Mouse (Mus musculus) gastrocnemius, postnatal 4 days (tissue): ENCODE data around the gene Plxna2. TPM values are rescaled to one million over a fixed set of nuclear protein-coding genes. Genes with fewer than 3 reads are reported as not detected.

Source experiments
- DNase-seq, 2 experiments: peaks; one replicate each; pipeline ENCODE4 v3.0.0; 2021 to 2022; ENCODE audit warnings: low spot score in 2 of 2, mixed read lengths in 2 of 2
- total RNA-seq, 2 experiments: library from RNA; stranded (reverse); gene quantifications; 2 replicates each; pipeline ENCODE4 v1.2.3; 2021

The Plxna2 gene
- total RNA-seq, 2 experiments from 2014 or later: 27.2 to 31.9 TPM

GRCm38 (mm10) chr1:194699321-194699720, 81.3 kb downstream of the Plxna2 start:
- DNase-seq: no peak

GRCm38 (mm10) chr1:194703235-194703634, 85.2 kb downstream of the Plxna2 start:
- DNase-seq: no peak

- DNase-seq: no peak
Measured at GRCm38 (mm10) chr1:194704171-194704855, 86.3 kb downstream of the Plxna2 start.

GRCm38 (mm10) chr1:194706566-194706965, 88.5 kb downstream of the Plxna2 start:
- DNase-seq: no peak

GRCm38 (mm10) chr1:194712373-194712772, 94.4 kb downstream of the Plxna2 start:
- no peak for DNase-seq

- DNase-seq: no peak
Measured at GRCm38 (mm10) chr1:194714138-194715031, 96.4 kb downstream of the Plxna2 start.

- no peak for DNase-seq
Measured at GRCm38 (mm10) chr1:194717451-194717874, 99.4 kb downstream of the Plxna2 start.

GRCm38 (mm10) chr1:194720406-194720805, 102.4 kb downstream of the Plxna2 start:
- no peak for DNase-seq

- DNase-seq: no peak
Measured at GRCm38 (mm10) chr1:194721260-194721659, 103.2 kb downstream of the Plxna2 start.

GRCm38 (mm10) chr1:194722329-194722728, 104.3 kb downstream of the Plxna2 start:
- peak in 1 of 2 experiments; percentile 48 for DNase-seq

GRCm38 (mm10) chr1:194734836-194735235, 116.8 kb downstream of the Plxna2 start:
- no peak for DNase-seq

GRCm38 (mm10) chr1:194739894-194740293, 121.9 kb downstream of the Plxna2 start:
- peak; percentile 25 to 65 for DNase-seq

GRCm38 (mm10) chr1:194742901-194743422, 124.9 kb downstream of the Plxna2 start:
- DNase-seq: peak in 1 of 2 experiments; percentile 21

- no peak for DNase-seq
Measured at GRCm38 (mm10) chr1:194745177-194745934, 127.3 kb downstream of the Plxna2 start.

GRCm38 (mm10) chr1:194746332-194747249, 128.6 kb downstream of the Plxna2 start:
- DNase-seq: peak; percentile 76 to 87

- no peak for DNase-seq
Measured at GRCm38 (mm10) chr1:194747258-194747657, 129.2 kb downstream of the Plxna2 start.

- peak in 1 of 2 experiments; percentile 63 for DNase-seq
Measured at GRCm38 (mm10) chr1:194753168-194753567, 135.2 kb downstream of the Plxna2 start.

GRCm38 (mm10) chr1:194756001-194756400, 138.0 kb downstream of the Plxna2 start:
- DNase-seq: no peak

GRCm38 (mm10) chr1:194756409-194756808, 138.4 kb downstream of the Plxna2 start:
- DNase-seq: no peak

GRCm38 (mm10) chr1:194756863-194757262, 138.8 kb downstream of the Plxna2 start:
- DNase-seq: no peak
